Mouse (Mus musculus) spleen, adult 2 months (tissue): ENCODE measurements around the gene Senp2. TPM values are rescaled to one million over a fixed set of nuclear protein-coding genes. Genes with fewer than 3 reads are reported as not detected.

Experiments used
- DNase-seq, 2 experiments: peaks; one replicate each; pipeline versions ENCODE4 v3.0.0 to v3.0.0-alpha.2; 2012 to 2021; ENCODE audit warnings: low spot score in 2 of 2, low read depth in 1 of 2
- H3K27ac ChIP-seq: fragments of 200-500 bp; 2 replicates; pipeline ENCODE4 v1.5.1; 2012; ENCODE audit warnings: low read length, inconsistent platforms; ENCODE audit not compliant: insufficient read depth
- H3K27me3 ChIP-seq: fragments of 200-500 bp; 2 replicates; pipeline ENCODE4 v1.6.1; 2012; ENCODE audit warnings: mild to moderate bottlenecking, moderate library complexity, low read length, inconsistent platforms; ENCODE audit not compliant: control insufficient read depth, insufficient read depth
- H3K36me3 ChIP-seq: fragments of 200-500 bp; 2 replicates; pipeline ENCODE4 v1.6.1; 2012; ENCODE audit warnings: mild to moderate bottlenecking, low read length, inconsistent platforms; ENCODE audit not compliant: control insufficient read depth, insufficient read depth
- H3K4me1 ChIP-seq: fragments of 200-500 bp; 2 replicates; pipeline ENCODE4 v1.6.1; 2011; ENCODE audit warnings: inconsistent platforms; ENCODE audit not compliant: control insufficient read depth, insufficient read depth, insufficient read length
- H3K4me3 ChIP-seq: fragments of 200-500 bp; 2 replicates; pipeline ENCODE4 v1.5.1; 2011; ENCODE audit warnings: mild to moderate bottlenecking, inconsistent platforms; ENCODE audit not compliant: insufficient read depth, insufficient read length; ENCODE audit errors: extremely low read depth
- CTCF ChIP-seq: fragments of 200-500 bp; IDR thresholded peaks from 2 replicates; pipeline ENCODE4 v1.5.1; 2011; ENCODE audit warnings: mild to moderate bottlenecking, inconsistent platforms; ENCODE audit not compliant: insufficient read depth, insufficient read length, insufficient replicate concordance; ENCODE audit errors: extremely low read depth
- POLR2A ChIP-seq: fragments of 200-500 bp; IDR thresholded peaks from 2 replicates; pipeline ENCODE4 v1.6.1; 2011; ENCODE audit warnings: low read depth, low read length, inconsistent platforms
- WGBS: fragments of 180-500 bp; shearing (Covaris S2); methylation state at CpG from one replicate; pipeline ENCODE4 v1.1.7; 2018; 5-methylcytosine and 5-hydroxymethylcytosine counted together
- polyA plus RNA-seq: library from polyadenylated mRNA; depleted of rRNA; stranded (reverse); fragments of >200 nt; gene quantifications from 2 replicates; pipeline ENCODE4 v1.2.3, GENCODE M21; 2012

Senp2 gene
- polyA plus RNA-seq, 1 experiment, result 7.4 TPM

DNA sequence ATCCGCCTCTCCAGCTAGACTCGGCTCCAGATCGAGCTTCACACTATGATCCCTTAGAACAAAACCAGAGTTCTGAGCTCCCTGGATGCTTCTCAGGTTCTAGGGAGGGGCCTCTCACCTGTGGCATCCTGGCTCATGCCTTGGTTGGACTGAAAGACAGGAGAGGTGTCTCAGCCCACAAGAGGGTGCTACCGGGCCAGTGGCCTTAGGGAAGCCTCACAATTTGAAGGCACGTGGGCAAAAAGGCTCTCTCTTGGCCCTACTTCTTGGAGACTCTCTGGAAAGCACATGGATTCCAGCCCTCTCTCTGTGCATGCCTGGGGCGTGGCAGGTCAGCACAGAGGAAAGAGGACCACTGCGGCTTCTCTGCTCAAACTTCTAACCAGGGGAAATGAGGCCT is 62.1 kb downstream of the Senp2 start:
- H3K27ac ChIP-seq, result no peak overlapping the region
- H3K36me3 ChIP-seq, result no peaks in the 10 kb centered on the region
- no peaks in the 10 kb centered on the region for H3K27me3 ChIP-seq
- WGBS, result 80% methylated on average over 7 of the region's 7 CpGs
- no peaks in the 10 kb centered on the region; the same call in 1 of the 2 replicates for H3K4me1 ChIP-seq
- TF ChIP-seq CTCF, result no peak
- no peak for TF ChIP-seq POLR2A
- DNase-seq, result no peak
- no peak overlapping the region for H3K4me3 ChIP-seq

DNA sequence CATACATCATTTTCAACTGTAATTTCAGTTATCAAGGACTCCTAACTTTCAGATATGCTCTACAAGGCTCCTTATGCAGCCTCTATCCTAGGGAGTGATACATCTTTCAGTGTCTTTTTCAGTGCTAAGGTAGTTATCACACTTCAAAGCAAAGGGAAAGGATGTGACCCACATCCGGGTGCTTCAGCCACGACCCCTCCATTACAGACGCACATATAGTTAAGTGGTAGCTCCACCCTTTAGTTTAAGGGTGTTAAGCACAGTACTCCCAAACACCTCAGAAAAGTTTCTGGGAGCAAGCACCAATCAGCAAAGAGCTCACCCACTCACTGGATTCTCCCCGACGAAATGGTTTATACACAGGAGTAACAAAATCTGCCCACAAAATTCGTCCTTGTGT is 65.8 kb downstream of the Senp2 start:
- 73% methylated on average over 6 of the region's 6 CpGs for WGBS
- H3K4me1 ChIP-seq, result no peaks in the 10 kb centered on the region; the same call in 1 of the 2 replicates

DNA sequence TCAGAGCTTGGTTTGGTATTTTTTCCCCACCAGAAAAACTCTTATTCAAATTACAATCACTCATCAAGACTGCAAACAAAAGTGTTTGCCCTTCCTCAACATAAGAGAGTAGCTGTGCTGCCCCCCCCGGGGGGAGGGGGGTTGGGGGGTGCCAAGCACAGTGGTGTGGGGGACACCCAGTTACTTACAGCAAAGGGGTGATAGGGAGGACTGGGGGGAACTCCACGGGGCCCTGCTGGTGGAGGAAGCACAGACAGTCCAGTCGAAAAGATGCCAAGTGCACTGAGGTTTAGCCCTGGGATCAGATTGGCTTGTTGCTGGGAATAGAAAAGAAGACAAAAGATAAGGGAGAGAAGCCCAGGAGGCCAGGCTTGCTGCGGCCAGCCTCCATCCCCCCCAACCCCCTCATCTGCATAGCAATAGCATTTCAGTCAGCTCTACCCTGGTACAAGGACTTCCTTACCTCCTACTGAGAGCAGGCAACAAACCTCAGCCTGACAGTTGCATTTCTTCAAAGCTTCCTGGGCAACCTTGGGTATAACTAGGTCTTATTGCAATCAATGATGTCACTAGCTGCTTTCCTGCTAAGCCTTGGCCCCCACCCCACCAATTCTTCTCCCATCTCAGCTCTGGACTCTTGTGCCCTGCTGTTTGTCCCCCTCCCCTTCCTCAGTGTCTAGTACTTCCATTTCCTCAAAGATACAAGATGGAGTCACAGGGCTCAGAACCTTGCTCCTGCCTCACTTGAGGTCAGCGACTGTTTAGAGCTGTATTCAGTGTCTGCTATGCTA is 66.7 kb downstream of the Senp2 start:
- no peak for TF ChIP-seq CTCF
- no peak for TF ChIP-seq POLR2A
- no peaks in the 10 kb centered on the region for H3K36me3 ChIP-seq
- H3K27me3 ChIP-seq, result no peaks in the 10 kb centered on the region
- no peak overlapping the region for H3K27ac ChIP-seq
- no peak for DNase-seq
- H3K4me3 ChIP-seq, result no peak overlapping the region
- H3K4me1 ChIP-seq, result no peaks in the 10 kb centered on the region
- 61% methylated on average over 5 of the region's 5 CpGs for WGBS

More for the DNA sequence above, 65.8 kb downstream of the Senp2 start:
- Histone ChIP-seq H3K4me3 (no peak overlapping the region), H3K27me3 (no peaks in the 10 kb centered on the region), H3K27ac (no peak overlapping the region), H3K36me3 (no peaks in the 10 kb centered on the region)
- no peak for TF ChIP-seq CTCF
- no peak for TF ChIP-seq POLR2A
- DNase-seq, result no peak

DNA sequence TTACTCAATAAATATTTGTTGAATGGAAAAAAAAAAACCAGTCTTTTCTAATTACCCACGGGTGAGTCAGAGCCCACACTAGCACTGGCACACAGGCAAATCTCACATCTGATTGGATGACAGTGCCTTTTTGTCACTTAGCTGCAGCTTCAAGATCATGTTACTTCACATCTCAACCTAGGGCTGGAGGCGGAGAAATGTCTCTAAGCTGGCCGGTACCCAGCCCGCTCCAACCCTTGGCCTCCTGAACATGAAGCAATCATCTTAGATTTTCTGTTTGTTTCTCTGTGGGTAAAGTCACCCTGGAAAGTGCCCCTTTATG is 67.3 kb downstream of the Senp2 start:
- Histone ChIP-seq H3K27ac (no peak overlapping the region), H3K4me3 (no peak overlapping the region), H3K27me3 (no peaks in the 10 kb centered on the region), H3K36me3 (no peaks in the 10 kb centered on the region), H3K4me1 (no peaks in the 10 kb centered on the region)
- 75% methylated on average over 4 of the region's 4 CpGs for WGBS
- DNase-seq, result no peak
- TF ChIP-seq POLR2A (no peak), CTCF (no peak)

DNA sequence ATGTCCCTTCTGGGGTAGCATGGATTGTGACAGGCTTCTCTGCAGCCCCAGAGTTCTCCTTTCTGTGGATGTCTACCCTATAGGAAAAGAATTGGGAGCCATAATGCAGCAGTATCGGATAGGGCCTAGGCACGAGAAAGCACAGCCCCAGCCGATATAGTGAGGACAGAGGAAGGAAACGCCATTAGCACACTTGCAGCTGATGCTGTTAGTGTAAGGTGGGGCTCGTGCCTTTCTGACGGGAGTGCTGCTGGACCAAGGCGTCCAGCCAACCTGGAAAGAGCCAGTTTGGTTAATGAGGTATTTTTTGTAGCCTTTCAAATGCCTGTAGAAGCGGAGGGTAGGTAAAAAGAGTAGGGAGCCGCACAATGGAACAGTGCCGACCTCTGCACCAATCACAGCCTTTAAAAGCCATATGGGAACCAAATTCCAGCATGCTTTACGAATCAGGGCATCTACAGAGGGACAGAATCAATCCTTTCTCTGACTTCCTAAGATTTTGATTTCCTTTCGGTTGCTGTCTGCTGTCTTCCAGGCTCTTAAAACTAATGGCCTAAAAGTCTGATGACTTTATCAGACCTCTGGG is 70.9 kb downstream of the Senp2 start:
- Histone ChIP-seq H3K4me3 (no peak overlapping the region), H3K27ac (no peak overlapping the region), H3K36me3 (no peaks in the 10 kb centered on the region), H3K4me1 (no peaks in the 10 kb centered on the region), H3K27me3 (no peaks in the 10 kb centered on the region)
- no peak for TF ChIP-seq POLR2A
- TF ChIP-seq CTCF, result no peak
- 90% methylated on average over 12 of the region's 12 CpGs for WGBS
- DNase-seq, result no peak

DNA sequence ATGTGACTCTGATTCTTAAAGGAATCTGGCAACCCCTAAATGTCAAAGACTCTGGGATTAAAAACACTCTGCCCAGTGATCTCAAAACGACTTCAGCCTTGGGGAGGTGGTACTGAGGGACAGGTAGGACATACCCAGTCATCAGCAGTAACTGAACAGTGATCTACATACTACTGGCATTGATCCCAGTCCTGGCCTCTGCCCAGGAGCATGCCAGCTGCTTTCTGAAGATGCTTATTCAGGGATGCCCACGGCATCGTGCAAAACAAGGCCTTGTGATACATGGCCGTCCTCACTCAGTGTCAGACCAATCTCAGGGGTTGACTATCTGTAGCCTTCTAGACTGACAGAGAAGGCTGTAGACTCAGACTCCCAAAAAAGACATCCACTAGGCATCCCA is 76.1 kb downstream of the Senp2 start:
- TF ChIP-seq POLR2A (no peak), CTCF (no peak)
- no peak overlapping the region for H3K4me3 ChIP-seq
- H3K4me1 ChIP-seq, result no peaks in the 10 kb centered on the region
- whole genome bisulfite sequencing, result 82% methylated on average over 4 of the region's 4 CpGs
- no peak for DNase-seq
- H3K27ac ChIP-seq, result no peak overlapping the region
- no peaks in the 10 kb centered on the region for H3K36me3 ChIP-seq
- no peaks in the 10 kb centered on the region for H3K27me3 ChIP-seq

DNA sequence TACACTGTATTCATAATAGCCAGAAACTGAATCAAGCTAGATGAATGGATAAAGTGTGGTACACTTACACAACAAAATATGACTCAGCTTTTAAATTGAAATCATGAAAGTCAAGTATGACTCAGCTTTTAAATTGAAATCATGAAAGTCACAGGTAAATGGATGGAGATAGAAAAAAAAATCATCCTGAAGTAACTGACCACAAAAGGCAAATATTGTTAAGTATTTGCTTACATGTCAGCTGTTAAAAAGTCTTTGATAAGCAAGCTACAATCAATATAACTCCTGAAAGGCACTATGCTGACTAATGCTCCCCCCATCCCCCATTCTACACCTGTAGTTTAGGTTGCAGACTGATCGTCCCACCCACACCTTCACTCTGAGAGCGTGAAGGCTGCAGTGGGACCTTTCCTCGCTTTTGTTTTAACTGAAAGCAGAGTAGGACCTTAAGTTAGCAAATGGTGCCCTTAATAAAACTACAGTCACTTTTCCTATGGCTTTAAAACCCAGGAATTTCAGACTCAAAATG is 82.0 kb downstream of the Senp2 start:
- Histone ChIP-seq H3K4me1 (no peaks in the 10 kb centered on the region), H3K4me3 (no peak overlapping the region), H3K27ac (no peak overlapping the region), H3K36me3 (no peaks in the 10 kb centered on the region), H3K27me3 (no peaks in the 10 kb centered on the region)
- DNase-seq, result no peak
- TF ChIP-seq CTCF (no peak), POLR2A (no peak)
- WGBS, result 94% methylated on average over 3 of the region's 3 CpGs
